In genomic region chr3:30192294-30193007, GRCm38 (mm10) we compare ENCODE assay signal across 16 mouse cellular contexts.
DNase-seq lines count a peak whose midpoint lies in the region; ATAC-seq and TF ChIP-seq lines count a peak whose summit lies in the region.
"Had no signal": no experiment of that assay in that cellular context is flagged by ENCODE, and none has a peak within 500 bp of the region (broad histone marks: within the 10 kb centered on the region; RNA-seq: fewer than 3 reads in every experiment).

No protein-coding gene starts in this region.

- H3K9me3 ChIP-seq in heart, embryonic 12.5 days (replicated peaks), result no peaks in the 10 kb centered on the region
- H3K9me3 ChIP-seq in heart, embryonic 10.5 days, result no peaks in the 10 kb centered on the region
- H3K9me3 ChIP-seq in intestine, embryonic 14.5 days (ENCODE audit: control insufficient read depth, low read length), result no peaks in the 10 kb centered on the region
- H3K9me3 ChIP-seq in stomach, postnatal 0 days (ENCODE audit: control insufficient read depth, low read length), result no peaks in the 10 kb centered on the region
- H3K9me3 ChIP-seq: hindbrain, embryonic 10.5 days had no signal

- peaks cover 18% of the 10 kb centered on the region for H3K4me1 ChIP-seq in heart, embryonic 12.5 days (replicated peaks)
- 0 out of 2 replicates have a peak, but pooled peaks cover 2% of the 10 kb centered on the region for H3K4me1 ChIP-seq in heart, embryonic 10.5 days
- no peaks in the 10 kb centered on the region for H3K4me1 ChIP-seq in intestine, embryonic 14.5 days (replicated peaks; ENCODE audit: control insufficient read depth, insufficient read depth, low read length)
- 0 out of 2 replicates have a peak, but pooled peaks cover 2% of the 10 kb centered on the region for H3K4me1 ChIP-seq in stomach, postnatal 0 days (replicated peaks; ENCODE audit: control insufficient read depth, insufficient read depth)

- WGBS in heart, embryonic 12.5 days, result 31% methylated on average over 12 of the region's 12 CpGs
- 40% methylated on average over 12 of the region's 12 CpGs for WGBS in heart, embryonic 10.5 days
- 24% methylated on average over 12 of the region's 12 CpGs for WGBS in intestine, embryonic 14.5 days
- WGBS in stomach, postnatal 0 days, result 36% methylated on average over 12 of the region's 12 CpGs

- peak overlapping the region; percentile 28; the same call in 1 of the 2 replicates for H3K4me2 ChIP-seq in heart, embryonic 12.5 days
- H3K4me2 ChIP-seq in intestine, embryonic 14.5 days (ENCODE audit: low read length), result no peak overlapping the region
- H3K4me2 ChIP-seq in stomach, postnatal 0 days (replicated peaks; ENCODE audit: low read depth), result no peak overlapping the region

- no peak for DNase-seq in heart, embryonic 10.5 days (ENCODE audit: low spot score)
- DNase-seq in ovary, adult 18-20 months (ENCODE audit: low spot score), result peak; percentile 3
- DNase-seq in ovary, postnatal 14 days (ENCODE audit: low spot score), result no peak
- no peak for DNase-seq in intestine, embryonic 14.5 days (ENCODE audit: low spot score)
- peak; percentile 47 for DNase-seq in stomach, postnatal 0 days (ENCODE audit: low spot score)
- no peak for DNase-seq in cerebellum, postnatal 10 days
- DNase-seq: cerebellum, adult 11 months; heart, adult 2 months; kidney, adult 8-10 months; left cerebral cortex, postnatal 4 days had no signal

- TF ChIP-seq EP300 in stomach, postnatal 0 days (optimal IDR thresholded peaks at IDR 0.05), result no peak

- no peak for TF ChIP-seq CTCF in stomach, postnatal 0 days (IDR thresholded peaks at IDR 0.05; ENCODE audit: low read depth)

- H3K36me3 ChIP-seq in heart, embryonic 12.5 days, result no peaks in the 10 kb centered on the region
- H3K36me3 ChIP-seq in heart, embryonic 10.5 days, result no peaks in the 10 kb centered on the region
- no peaks in the 10 kb centered on the region for H3K36me3 ChIP-seq in intestine, embryonic 14.5 days (ENCODE audit: control insufficient read depth, insufficient read depth, low read length)
- no peaks in the 10 kb centered on the region for H3K36me3 ChIP-seq in stomach, postnatal 0 days (ENCODE audit: control insufficient read depth, insufficient read depth, low read length)
- H3K36me3 ChIP-seq: hindbrain, embryonic 10.5 days had no signal

- H3K27ac ChIP-seq in heart, embryonic 12.5 days (ENCODE audit: poor library complexity, severe bottlenecking), result no peak overlapping the region
- no peak overlapping the region for H3K27ac ChIP-seq in heart, embryonic 10.5 days
- H3K27ac ChIP-seq in intestine, embryonic 14.5 days (ENCODE audit: low read depth), result no peak overlapping the region
- no peak overlapping the region for H3K27ac ChIP-seq in stomach, postnatal 0 days (replicated peaks)
- H3K27ac ChIP-seq: heart, adult 2 months; hindbrain, embryonic 10.5 days; liver, embryonic 14.5 days; macrophage had no signal

- H3K4me3 ChIP-seq in heart, embryonic 12.5 days, result no peak overlapping the region
- no peak overlapping the region for H3K4me3 ChIP-seq in heart, embryonic 10.5 days
- H3K4me3 ChIP-seq in intestine, embryonic 14.5 days (ENCODE audit: low read depth, low read length), result no peak overlapping the region
- no peak overlapping the region for H3K4me3 ChIP-seq in stomach, postnatal 0 days (ENCODE audit: low read depth, low read length)
- H3K4me3 ChIP-seq: heart, adult 2 months; hindbrain, embryonic 10.5 days; myocyte had no signal

- no peak for ATAC-seq in heart, embryonic 12.5 days (ENCODE audit: insufficient number of reproducible peaks, low FRiP score)
- peak; percentile 50; the same call in 1 of the 2 replicates for ATAC-seq in intestine, embryonic 14.5 days (replicated peaks; ENCODE audit: low FRiP score, low TSS enrichment, low read depth)
- peak; percentile 79 for ATAC-seq in stomach, postnatal 0 days (ENCODE audit: low FRiP score, low TSS enrichment)

- H3K27me3 ChIP-seq in heart, embryonic 12.5 days (replicated peaks), result no peaks in the 10 kb centered on the region
- H3K27me3 ChIP-seq in heart, embryonic 10.5 days (ENCODE audit: insufficient read depth, poor library complexity, severe bottlenecking), result no peaks in the 10 kb centered on the region
- H3K27me3 ChIP-seq in intestine, embryonic 14.5 days (replicated peaks; ENCODE audit: control insufficient read depth, insufficient read depth, low read length), result 0 out of 2 replicates have a peak, but pooled peaks cover 5% of the 10 kb centered on the region
- H3K27me3 ChIP-seq in stomach, postnatal 0 days (ENCODE audit: control insufficient read depth, insufficient read depth, low read length), result no peaks in the 10 kb centered on the region
- H3K27me3 ChIP-seq: CH12.LX had no signal

- no peak overlapping the region for H3K9ac ChIP-seq in heart, embryonic 12.5 days
- H3K9ac ChIP-seq in intestine, embryonic 14.5 days (ENCODE audit: low read length), result no peak overlapping the region
- H3K9ac ChIP-seq in stomach, postnatal 0 days (ENCODE audit: low read length), result no peak overlapping the region
- H3K9ac ChIP-seq: liver, embryonic 14.5 days had no signal

Comparison
In these comparisons a context has a peak if more than half of its experiments do, and no peak if none do; other contexts are left out.
1. DNase-seq: peak in ovary, adult 18-20 months (single experiment) and stomach, postnatal 0 days (single experiment); none in heart, embryonic 10.5 days (single experiment), ovary, postnatal 14 days (single experiment), intestine, embryonic 14.5 days (single experiment) and cerebellum, postnatal 10 days (0 of 2).